Mouse (Mus musculus) limb, embryonic 15.5 days (tissue): ENCODE measurements at regions not wholly inside any gene's neighbourhood (a gene's known extent, or its start where the extent isn't known, plus 50 kb on each side); places are given as distances from the start of the nearest gene placed in this dataset.
A peak's percentile ranks its signal among the peaks of the same experiment; 100 is the strongest.

Experiments
- ATAC-seq: fragments of 200-750 bp; cut with Nextera tagmentation; 2 replicates; pipeline ENCODE4 v1.8.0; 2017; ENCODE audit warnings: low read depth, moderate TSS enrichment; ENCODE audit not compliant: insufficient number of reproducible peaks, low FRiP score, low TSS enrichment
- H3K27ac ChIP-seq: fragments of 300-500 bp; sonication (generic); 2 replicates; pipeline ENCODE4 v1.5.1; 2015; ENCODE audit warnings: moderate library complexity, mild to moderate bottlenecking, inconsistent platforms
- H3K27me3 ChIP-seq: fragments of 300-500 bp; sonication (generic); 2 replicates; pipeline ENCODE4 v1.6.1; 2015; ENCODE audit warnings: inconsistent platforms
- H3K36me3 ChIP-seq: fragments of 300-500 bp; sonication (generic); 2 replicates; pipeline ENCODE4 v1.6.1; 2015; ENCODE audit warnings: inconsistent platforms
- H3K4me1 ChIP-seq: fragments of 300-500 bp; sonication (generic); 2 replicates; pipeline ENCODE4 v1.6.1; 2015; ENCODE audit warnings: inconsistent platforms
- H3K4me2 ChIP-seq: fragments of 300-500 bp; sonication (generic); 2 replicates; pipeline ENCODE4 v1.6.1; 2015; ENCODE audit warnings: mild to moderate bottlenecking, inconsistent platforms
- H3K4me3 ChIP-seq: fragments of 300-500 bp; sonication (generic); 2 replicates; pipeline ENCODE4 v1.5.1; 2015; ENCODE audit warnings: mild to moderate bottlenecking, inconsistent platforms
- H3K9ac ChIP-seq: fragments of 300-500 bp; sonication (generic); 2 replicates; pipeline ENCODE4 v1.6.1; 2015; ENCODE audit warnings: inconsistent platforms
- H3K9me3 ChIP-seq: fragments of 300-500 bp; sonication (generic); 2 replicates; pipeline ENCODE4 v1.6.1; 2016; ENCODE audit warnings: inconsistent platforms
- WGBS: fragments of 180-500 bp; shearing (Covaris S2); methylation state at CpG from one replicate; pipeline ENCODE4 v1.1.7; 2015; 5-methylcytosine and 5-hydroxymethylcytosine counted together

- no peak overlapping the region for H3K4me2 ChIP-seq
- H3K4me1 ChIP-seq: no peaks in the 10 kb centered on the region
- no peaks in the 10 kb centered on the region for H3K36me3 ChIP-seq
- 0 out of 2 replicates have a peak, but pooled peaks cover 5% of the 10 kb centered on the region for H3K27me3 ChIP-seq
- H3K9me3 ChIP-seq: no peaks in the 10 kb centered on the region
- no peak overlapping the region for H3K9ac ChIP-seq
- no peak overlapping the region for H3K4me3 ChIP-seq
- H3K27ac ChIP-seq: no peak overlapping the region
- 76% methylated on average over 7 of the region's 7 CpGs for WGBS
- no peak for ATAC-seq
These were observed 132.7 kb upstream of the Gm10181 start for GRCm38 (mm10) chr9:24956566-24956965.

- H3K9ac ChIP-seq: no peak overlapping the region
- H3K36me3 ChIP-seq: no peaks in the 10 kb centered on the region
- H3K9me3 ChIP-seq: no peaks in the 10 kb centered on the region
- H3K4me3 ChIP-seq: no peak overlapping the region
- no peak for ATAC-seq
- H3K4me1 ChIP-seq: no peaks in the 10 kb centered on the region
- no peak overlapping the region for H3K4me2 ChIP-seq
- 90% methylated on average over 1 of the region's 1 CpGs for WGBS
- no peaks in the 10 kb centered on the region for H3K27me3 ChIP-seq
- H3K27ac ChIP-seq: no peak overlapping the region
These were observed 125.9 kb upstream of the Gm10181 start for GRCm38 (mm10) chr9:24963290-24963689.

- Histone ChIP-seq H3K9me3 (no peaks in the 10 kb centered on the region), H3K27ac (no peak overlapping the region), H3K4me3 (no peak overlapping the region), H3K27me3 (no peaks in the 10 kb centered on the region), H3K4me2 (no peak overlapping the region), H3K9ac (no peak overlapping the region), H3K36me3 (no peaks in the 10 kb centered on the region), H3K4me1 (no peaks in the 10 kb centered on the region)
- 64% methylated on average over 10 of the region's 10 CpGs for WGBS
- ATAC-seq: no peak
These were observed 121.7 kb upstream of the Gm10181 start for GRCm38 (mm10) chr9:24967571-24967970.

GRCm38 (mm10) chr9:24974021-24974741 is 115.0 kb upstream of the Gm10181 start:
- WGBS: 4% methylated on average over 19 of the region's 19 CpGs
- no peak overlapping the region for H3K27ac ChIP-seq
- no peak for ATAC-seq
- H3K9ac ChIP-seq: no peak overlapping the region
- H3K4me1 ChIP-seq: peaks cover 13% of the 10 kb centered on the region
- H3K36me3 ChIP-seq: no peaks in the 10 kb centered on the region
- H3K27me3 ChIP-seq: no peaks in the 10 kb centered on the region
- 0 out of 2 replicates have a peak overlapping the region, but pooled peaks have one; percentile 4 for H3K4me3 ChIP-seq
- no peaks in the 10 kb centered on the region for H3K9me3 ChIP-seq
- peak overlapping the region; percentile 37 for H3K4me2 ChIP-seq

- Histone ChIP-seq H3K4me1 (no peaks in the 10 kb centered on the region), H3K9ac (no peak overlapping the region), H3K4me2 (no peak overlapping the region), H3K27ac (no peak overlapping the region), H3K27me3 (no peaks in the 10 kb centered on the region), H3K4me3 (no peak overlapping the region), H3K9me3 (no peaks in the 10 kb centered on the region), H3K36me3 (no peaks in the 10 kb centered on the region)
- WGBS: 70% methylated on average over 3 of the region's 3 CpGs
- ATAC-seq: no peak
These were observed 106.4 kb upstream of the Gm10181 start for GRCm38 (mm10) chr9:24982796-24983195.

GRCm38 (mm10) chr9:24994491-24994890 is 94.7 kb upstream of the Gm10181 start:
- Histone ChIP-seq H3K9ac (no peak overlapping the region), H3K9me3 (no peaks in the 10 kb centered on the region), H3K4me3 (no peak overlapping the region), H3K4me2 (no peak overlapping the region), H3K36me3 (no peaks in the 10 kb centered on the region), H3K4me1 (no peaks in the 10 kb centered on the region), H3K27me3 (no peaks in the 10 kb centered on the region; the same call in 1 of the 2 replicates), H3K27ac (no peak overlapping the region)
- ATAC-seq: no peak
- WGBS: 31% methylated on average over 7 of the region's 7 CpGs

GRCm38 (mm10) chr9:25021095-25021691 is 68.0 kb upstream of the Gm10181 start:
- no peak overlapping the region for H3K4me2 ChIP-seq
- WGBS: 77% methylated on average over 4 of the region's 4 CpGs
- no peaks in the 10 kb centered on the region for H3K27me3 ChIP-seq
- H3K4me3 ChIP-seq: no peak overlapping the region
- no peaks in the 10 kb centered on the region for H3K9me3 ChIP-seq
- H3K27ac ChIP-seq: no peak overlapping the region
- H3K36me3 ChIP-seq: no peaks in the 10 kb centered on the region
- no peaks in the 10 kb centered on the region for H3K4me1 ChIP-seq
- H3K9ac ChIP-seq: no peak overlapping the region
- no peak for ATAC-seq

GRCm38 (mm10) chr9:25022439-25022838 is 66.8 kb upstream of the Gm10181 start:
- ATAC-seq: no peak
- no peak overlapping the region for H3K4me3 ChIP-seq
- H3K36me3 ChIP-seq: no peaks in the 10 kb centered on the region
- H3K9me3 ChIP-seq: no peaks in the 10 kb centered on the region
- no peak overlapping the region for H3K4me2 ChIP-seq
- H3K9ac ChIP-seq: no peak overlapping the region
- H3K27ac ChIP-seq: no peak overlapping the region
- no peaks in the 10 kb centered on the region for H3K4me1 ChIP-seq
- 76% methylated on average over 4 of the region's 4 CpGs for WGBS
- H3K27me3 ChIP-seq: no peaks in the 10 kb centered on the region; the same call in 1 of the 2 replicates

GRCm38 (mm10) chr9:25024486-25024885 is 64.7 kb upstream of the Gm10181 start:
- H3K27me3 ChIP-seq: peaks cover 3% of the 10 kb centered on the region; the same call in 1 of the 2 replicates
- no peak overlapping the region for H3K4me2 ChIP-seq
- H3K9ac ChIP-seq: no peak overlapping the region
- no peak overlapping the region for H3K4me3 ChIP-seq
- H3K4me1 ChIP-seq: no peaks in the 10 kb centered on the region
- no peaks in the 10 kb centered on the region for H3K36me3 ChIP-seq
- ATAC-seq: no peak
- no peaks in the 10 kb centered on the region for H3K9me3 ChIP-seq
- 60% methylated on average over 4 of the region's 4 CpGs for WGBS
- no peak overlapping the region for H3K27ac ChIP-seq

GRCm38 (mm10) chr9:25027581-25027980 is 61.6 kb upstream of the Gm10181 start:
- no peak overlapping the region for H3K4me2 ChIP-seq

GRCm38 (mm10) chr9:25028305-25028704 is 60.9 kb upstream of the Gm10181 start:
- H3K27ac ChIP-seq: no peak overlapping the region
- WGBS: 68% methylated on average over 6 of the region's 6 CpGs

More at GRCm38 (mm10) chr9:25027581-25027980, 61.6 kb upstream of the Gm10181 start:
- Histone ChIP-seq H3K27ac (no peak overlapping the region), H3K27me3 (peaks cover 3% of the 10 kb centered on the region; the same call in 1 of the 2 replicates), H3K9me3 (no peaks in the 10 kb centered on the region), H3K4me1 (no peaks in the 10 kb centered on the region), H3K36me3 (no peaks in the 10 kb centered on the region), H3K4me3 (no peak overlapping the region), H3K9ac (no peak overlapping the region)
- WGBS: 9% methylated on average over 8 of the region's 8 CpGs
- no peak for ATAC-seq

GRCm38 (mm10) chr9:25031466-25031865 is 57.8 kb upstream of the Gm10181 start:
- Histone ChIP-seq H3K27me3 (peaks cover 3% of the 10 kb centered on the region; the same call in 1 of the 2 replicates), H3K27ac (no peak overlapping the region), H3K4me2 (no peak overlapping the region), H3K4me1 (no peaks in the 10 kb centered on the region), H3K9me3 (no peaks in the 10 kb centered on the region), H3K36me3 (no peaks in the 10 kb centered on the region), H3K4me3 (no peak overlapping the region), H3K9ac (no peak overlapping the region)
- 80% methylated on average over 6 of the region's 6 CpGs for WGBS
- ATAC-seq: no peak

More at GRCm38 (mm10) chr9:25028305-25028704, 60.9 kb upstream of the Gm10181 start:
- no peaks in the 10 kb centered on the region for H3K4me1 ChIP-seq
- peaks cover 3% of the 10 kb centered on the region; the same call in 1 of the 2 replicates for H3K27me3 ChIP-seq
- no peaks in the 10 kb centered on the region for H3K36me3 ChIP-seq
- H3K9ac ChIP-seq: no peak overlapping the region
- no peak for ATAC-seq
- no peak overlapping the region for H3K4me2 ChIP-seq
- no peaks in the 10 kb centered on the region for H3K9me3 ChIP-seq
- H3K4me3 ChIP-seq: no peak overlapping the region
